Mouse (Mus musculus): ENCODE results near the gene Elane. TPM values are rescaled to one million over a fixed set of nuclear protein-coding genes. Genes with fewer than 3 reads are reported as not detected.

Gene Elane
- polyA plus RNA-seq, 1 experiment from 2014 or later: 0.42 TPM

DNA sequence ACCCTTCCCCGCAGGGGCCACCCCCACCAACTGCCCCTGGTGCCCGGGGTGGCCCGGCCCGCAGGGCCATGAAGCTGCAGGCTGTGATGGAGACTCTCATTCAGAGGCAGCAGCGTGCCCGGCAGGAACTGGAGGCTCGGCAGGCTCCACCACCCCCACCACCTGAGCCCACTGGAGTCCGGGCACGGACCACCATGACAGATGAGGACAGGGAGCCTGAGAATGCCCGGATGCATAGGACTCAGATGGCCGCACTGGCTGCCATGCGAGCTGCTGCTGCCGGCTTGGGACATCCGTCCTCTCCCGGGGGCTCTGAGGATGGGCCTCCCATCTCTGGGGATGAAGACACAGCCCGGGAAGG, 44.8 kb downstream of the Elane start:
- WGBS: 94% methylated on average over 16 of the region's 16 CpGs
- Histone ChIP-seq H3K27ac (replicated peaks in 1 of 2; ENCODE audit: control insufficient read depth in 1 of 2, insufficient read depth in 1 of 2, low read depth in 2 of 2, low read length in 2 of 2) (no peak overlapping the region), H3K4me1 (ENCODE audit: control insufficient read depth in 2 of 2, insufficient read depth in 2 of 2, low read length in 2 of 2) (peaks cover 34 to 58% of the 10 kb centered on the region in 2 experiments), H3K4me2 (ENCODE audit: low read length) (no peak overlapping the region), H3K27me3 (ENCODE audit: control insufficient read depth, insufficient read depth, low read length) (no peaks in the 10 kb centered on the region), H3K9me3 (ENCODE audit: control insufficient read depth, low read length) (no peaks in the 10 kb centered on the region), H3K36me3 (ENCODE audit: control insufficient read depth, insufficient read depth, low read length) (peaks cover 37% of the 10 kb centered on the region), H3K9ac (ENCODE audit: low read length) (no peak overlapping the region), H3K4me3 (ENCODE audit: control insufficient read depth in 1 of 2, insufficient read depth in 1 of 2, low read depth in 1 of 2, low read length in 2 of 2) (no peak overlapping the region)
- ATAC-seq (ENCODE audit: insufficient number of reproducible peaks, insufficient read depth, low FRiP score, low read depth): no peak

DNA sequence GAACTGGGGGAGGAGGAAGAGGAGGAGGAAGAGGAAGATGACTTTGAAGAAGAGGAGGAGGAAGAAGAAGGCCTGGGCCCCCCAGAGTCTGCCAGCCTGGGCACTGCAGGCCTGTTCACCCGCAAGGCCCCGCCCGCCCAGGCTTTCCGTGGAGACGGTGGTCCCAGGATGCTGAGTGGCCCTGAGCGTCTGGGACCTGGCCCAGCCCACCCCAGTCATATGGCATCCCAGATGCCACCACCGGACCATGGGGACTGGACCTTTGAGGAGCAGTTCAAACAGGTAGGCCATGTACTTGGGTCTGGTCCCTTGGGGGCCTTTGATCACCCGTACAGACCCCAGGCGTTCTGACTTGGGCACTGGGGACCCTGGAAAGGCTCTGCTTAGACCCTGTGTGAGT, 45.8 kb downstream of the Elane start:
- no peak for ATAC-seq (ENCODE audit: insufficient number of reproducible peaks, insufficient read depth, low FRiP score, low read depth)
- no peak overlapping the region for H3K4me2 ChIP-seq (ENCODE audit: low read length)
- peaks cover 37% of the 10 kb centered on the region for H3K36me3 ChIP-seq (ENCODE audit: control insufficient read depth, insufficient read depth, low read length)
- no peak overlapping the region for H3K27ac ChIP-seq (replicated peaks in 1 of 2; ENCODE audit: control insufficient read depth in 1 of 2, insufficient read depth in 1 of 2, low read depth in 2 of 2, low read length in 2 of 2)
- H3K9me3 ChIP-seq (ENCODE audit: control insufficient read depth, low read length): no peaks in the 10 kb centered on the region
- no peak overlapping the region for H3K4me3 ChIP-seq (ENCODE audit: control insufficient read depth in 1 of 2, insufficient read depth in 1 of 2, low read depth in 1 of 2, low read length in 2 of 2)
- peak overlapping the region; percentile 13; the same call in 1 of the 2 replicates for H3K9ac ChIP-seq (ENCODE audit: low read length)
- peaks cover 37 to 60% of the 10 kb centered on the region in 2 experiments for H3K4me1 ChIP-seq (ENCODE audit: control insufficient read depth in 2 of 2, insufficient read depth in 2 of 2, low read length in 2 of 2)
- H3K27me3 ChIP-seq (ENCODE audit: control insufficient read depth, insufficient read depth, low read length): no peaks in the 10 kb centered on the region
- WGBS: 83% methylated on average over 9 of the region's 9 CpGs

DNA sequence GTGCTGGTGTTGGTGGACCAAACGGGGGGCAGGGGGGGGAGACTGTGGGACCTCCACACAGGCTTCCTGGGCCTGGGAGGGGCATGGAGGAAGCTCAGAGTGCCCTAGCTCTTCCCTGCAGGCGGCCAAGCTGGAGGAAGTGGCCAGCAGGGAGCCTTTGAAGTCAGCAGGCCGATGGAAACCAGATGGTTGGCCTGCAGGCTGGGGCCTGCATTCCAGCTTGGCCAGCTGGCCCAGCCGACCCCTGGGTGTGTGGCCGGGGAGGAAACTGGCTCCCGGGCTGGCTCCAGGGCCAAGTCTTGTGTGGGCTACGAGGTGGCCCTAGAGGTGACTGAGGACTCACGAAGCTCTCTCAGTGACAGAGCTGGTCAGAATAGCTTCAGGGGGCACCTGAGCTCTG, 46.7 kb downstream of the Elane start:
- H3K4me1 ChIP-seq (ENCODE audit: control insufficient read depth in 2 of 2, insufficient read depth in 2 of 2, low read length in 2 of 2): peaks cover 44 to 70% of the 10 kb centered on the region in 2 experiments
- H3K4me3 ChIP-seq (ENCODE audit: control insufficient read depth in 1 of 2, insufficient read depth in 1 of 2, low read depth in 1 of 2, low read length in 2 of 2): no peak overlapping the region
- H3K27ac ChIP-seq (replicated peaks in 1 of 2; ENCODE audit: control insufficient read depth in 1 of 2, insufficient read depth in 1 of 2, low read depth in 2 of 2, low read length in 2 of 2): peak overlapping the region; percentile 6 to 31; a peak in 2 of 4 replicates
- peak overlapping the region; percentile 13; the same call in 1 of the 2 replicates for H3K9ac ChIP-seq (ENCODE audit: low read length)
- WGBS: 10% methylated on average over 8 of the region's 8 CpGs
- no peaks in the 10 kb centered on the region for H3K27me3 ChIP-seq (ENCODE audit: control insufficient read depth, insufficient read depth, low read length)
- no peaks in the 10 kb centered on the region for H3K9me3 ChIP-seq (ENCODE audit: control insufficient read depth, low read length)
- H3K36me3 ChIP-seq (ENCODE audit: control insufficient read depth, insufficient read depth, low read length): peaks cover 37% of the 10 kb centered on the region
- H3K4me2 ChIP-seq (ENCODE audit: low read length): no peak overlapping the region
- no peak for ATAC-seq (ENCODE audit: insufficient number of reproducible peaks, insufficient read depth, low FRiP score, low read depth)

DNA sequence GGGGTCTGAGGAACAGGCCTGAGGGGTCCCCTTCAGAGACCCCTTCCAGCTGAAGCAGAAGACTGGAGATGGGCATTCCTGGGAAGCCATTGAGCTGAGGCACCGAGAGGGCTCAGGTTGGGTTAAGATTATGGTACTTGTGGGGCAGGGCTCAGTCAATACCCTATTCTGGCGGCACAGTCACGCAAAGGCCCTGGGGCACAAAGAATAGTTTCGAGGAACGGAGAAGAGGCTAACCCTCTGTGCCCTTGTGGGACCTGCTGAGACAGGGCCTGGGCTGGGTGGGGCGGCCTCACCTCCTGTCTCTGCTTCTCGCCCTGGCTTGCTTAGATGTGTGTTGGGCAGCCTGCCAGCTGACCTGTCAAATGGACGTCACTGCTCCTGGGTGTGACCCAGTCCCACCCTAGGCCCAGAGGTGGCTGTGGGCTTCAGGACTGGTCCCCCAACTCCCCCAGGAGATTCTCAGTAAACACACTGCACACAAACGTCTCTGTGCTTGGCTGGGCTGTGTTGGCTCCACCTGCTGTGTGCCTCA, 47.2 kb downstream of the Elane start:
- no peaks in the 10 kb centered on the region for H3K27me3 ChIP-seq (ENCODE audit: control insufficient read depth, insufficient read depth, low read length)
- no peak for ATAC-seq (ENCODE audit: insufficient number of reproducible peaks, insufficient read depth, low FRiP score, low read depth)
- peaks cover 41% of the 10 kb centered on the region for H3K36me3 ChIP-seq (ENCODE audit: control insufficient read depth, insufficient read depth, low read length)
- H3K4me1 ChIP-seq (ENCODE audit: control insufficient read depth in 2 of 2, insufficient read depth in 2 of 2, low read length in 2 of 2): peaks cover 44 to 74% of the 10 kb centered on the region in 2 experiments
- no peak overlapping the region for H3K4me3 ChIP-seq (ENCODE audit: control insufficient read depth in 1 of 2, insufficient read depth in 1 of 2, low read depth in 1 of 2, low read length in 2 of 2)
- peak overlapping the region; percentile 6 to 31; a peak in 2 of 4 replicates for H3K27ac ChIP-seq (replicated peaks in 1 of 2; ENCODE audit: control insufficient read depth in 1 of 2, insufficient read depth in 1 of 2, low read depth in 2 of 2, low read length in 2 of 2)
- WGBS: 50% methylated on average over 9 of the region's 9 CpGs
- H3K9me3 ChIP-seq (ENCODE audit: control insufficient read depth, low read length): no peaks in the 10 kb centered on the region
- peak overlapping the region; percentile 13; the same call in 1 of the 2 replicates for H3K9ac ChIP-seq (ENCODE audit: low read length)
- no peak overlapping the region for H3K4me2 ChIP-seq (ENCODE audit: low read length)

DNA sequence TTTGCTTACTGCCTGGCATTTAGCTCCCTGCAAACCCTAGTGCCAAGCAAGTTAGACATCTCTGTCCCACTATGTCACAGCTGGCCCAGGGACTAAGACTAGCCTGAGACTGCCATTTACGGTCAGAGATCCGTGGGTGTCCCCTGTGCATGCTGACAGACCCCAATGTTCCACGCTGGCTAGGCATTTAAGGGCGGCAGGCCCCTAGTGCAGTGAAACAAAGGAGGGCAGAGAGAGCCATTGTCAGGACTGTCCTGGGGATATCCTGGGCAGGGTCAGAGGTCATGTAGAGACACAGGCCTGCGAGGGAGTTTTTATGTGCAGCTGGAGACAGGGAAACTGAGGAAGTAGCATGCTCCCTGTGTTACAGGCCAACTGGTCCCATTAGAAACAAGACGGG, 47.8 kb downstream of the Elane start:
- WGBS: 77% methylated on average over 6 of the region's 6 CpGs
- no peak overlapping the region for H3K9ac ChIP-seq (ENCODE audit: low read length)
- H3K4me3 ChIP-seq (ENCODE audit: control insufficient read depth in 1 of 2, insufficient read depth in 1 of 2, low read depth in 1 of 2, low read length in 2 of 2): no peak overlapping the region
- H3K27me3 ChIP-seq (ENCODE audit: control insufficient read depth, insufficient read depth, low read length): no peaks in the 10 kb centered on the region
- 0 out of 4 replicates have a peak overlapping the region, but pooled peaks of 1 of the 2 experiments have one; percentile 1 for H3K27ac ChIP-seq (replicated peaks in 1 of 2; ENCODE audit: control insufficient read depth in 1 of 2, insufficient read depth in 1 of 2, low read depth in 2 of 2, low read length in 2 of 2)
- H3K36me3 ChIP-seq (ENCODE audit: control insufficient read depth, insufficient read depth, low read length): peaks cover 41% of the 10 kb centered on the region
- H3K9me3 ChIP-seq (ENCODE audit: control insufficient read depth, low read length): no peaks in the 10 kb centered on the region
- peaks cover 41 to 69% of the 10 kb centered on the region in 2 experiments for H3K4me1 ChIP-seq (ENCODE audit: control insufficient read depth in 2 of 2, insufficient read depth in 2 of 2, low read length in 2 of 2)
- no peak for ATAC-seq (ENCODE audit: insufficient number of reproducible peaks, insufficient read depth, low FRiP score, low read depth)
- H3K4me2 ChIP-seq (ENCODE audit: low read length): 0 out of 2 replicates have a peak overlapping the region, but pooled peaks have one; percentile 18

DNA sequence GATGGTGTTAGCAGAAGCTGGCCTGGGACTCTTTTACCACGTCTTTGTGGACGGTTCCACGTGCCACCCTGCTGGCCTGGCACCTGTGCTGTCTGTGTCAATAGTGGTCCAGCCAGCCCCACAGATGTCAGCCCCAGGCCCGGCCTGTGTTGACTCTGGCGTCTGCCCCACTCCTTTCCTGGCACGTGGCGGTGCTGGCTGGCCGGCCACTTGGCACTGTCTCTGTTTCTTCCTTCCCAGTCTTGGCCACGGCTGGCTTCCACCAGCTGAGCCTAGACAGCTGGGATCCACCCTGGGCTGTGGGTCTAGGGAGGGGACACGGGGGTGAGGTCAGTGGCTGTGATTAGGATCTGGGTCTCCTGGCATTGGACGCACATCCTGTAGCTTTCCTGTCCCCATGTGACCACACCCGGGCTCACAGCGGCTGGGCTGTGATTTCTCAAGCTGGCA, 48.2 kb downstream of the Elane start:
- Histone ChIP-seq H3K9me3 (ENCODE audit: control insufficient read depth, low read length) (no peaks in the 10 kb centered on the region), H3K4me1 (ENCODE audit: control insufficient read depth in 2 of 2, insufficient read depth in 2 of 2, low read length in 2 of 2) (peaks cover 41 to 65% of the 10 kb centered on the region in 2 experiments), H3K9ac (ENCODE audit: low read length) (no peak overlapping the region), H3K36me3 (ENCODE audit: control insufficient read depth, insufficient read depth, low read length) (peaks cover 41% of the 10 kb centered on the region), H3K27me3 (ENCODE audit: control insufficient read depth, insufficient read depth, low read length) (no peaks in the 10 kb centered on the region), H3K27ac (replicated peaks in 1 of 2; ENCODE audit: control insufficient read depth in 1 of 2, insufficient read depth in 1 of 2, low read depth in 2 of 2, low read length in 2 of 2) (0 out of 4 replicates have a peak overlapping the region, but pooled peaks of 1 of the 2 experiments have one; percentile 1), H3K4me2 (ENCODE audit: low read length) (peak overlapping the region; percentile 18; the same call in 1 of the 2 replicates), H3K4me3 (ENCODE audit: control insufficient read depth in 1 of 2, insufficient read depth in 1 of 2, low read depth in 1 of 2, low read length in 2 of 2) (no peak overlapping the region)
- peak; percentile 56 for ATAC-seq (ENCODE audit: insufficient number of reproducible peaks, insufficient read depth, low FRiP score, low read depth)
- 51% methylated on average over 13 of the region's 13 CpGs for WGBS

DNA sequence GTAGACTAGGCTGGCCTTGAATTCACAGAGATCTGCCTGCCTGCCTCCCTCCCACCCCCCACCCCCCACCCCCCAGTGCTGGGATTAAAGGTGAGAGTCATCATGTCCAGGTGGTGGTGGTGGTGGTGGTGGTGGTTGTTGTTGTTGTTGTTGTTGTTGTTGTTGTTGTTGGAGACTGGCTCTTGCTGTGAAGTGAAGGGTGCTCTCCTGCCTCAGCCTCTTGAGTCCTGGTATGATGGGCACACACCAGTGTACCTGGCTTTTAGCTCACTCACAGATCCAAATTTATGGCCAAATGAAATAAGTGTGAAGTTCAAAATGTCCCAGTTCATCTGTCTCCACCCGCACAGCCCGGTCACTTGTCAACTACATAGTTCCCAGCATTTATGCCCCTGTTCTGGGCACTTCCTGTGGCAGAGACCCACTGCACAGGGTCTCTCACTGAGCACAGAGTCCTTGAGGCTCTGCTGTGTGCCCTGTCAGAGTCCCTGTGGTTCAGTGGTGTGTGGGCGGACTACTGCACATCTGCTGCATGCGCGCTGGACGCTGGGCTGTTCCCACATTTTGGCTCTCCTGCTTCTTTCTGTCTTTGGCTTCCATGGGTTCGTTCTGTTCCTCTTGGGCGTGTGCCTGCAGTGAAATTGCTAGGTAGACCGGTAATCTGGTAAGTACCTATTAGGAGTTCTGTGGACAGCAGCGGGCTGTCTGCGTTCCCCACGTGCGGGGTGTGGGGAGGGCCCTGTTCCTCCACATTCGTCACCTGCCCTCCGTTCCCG, 48.9 kb downstream of the Elane start:
- WGBS: 91% methylated on average over 16 of the region's 16 CpGs
- 0 out of 4 replicates have a peak overlapping the region, but pooled peaks of 1 of the 2 experiments have one; percentile 3 for H3K27ac ChIP-seq (replicated peaks in 1 of 2; ENCODE audit: control insufficient read depth in 1 of 2, insufficient read depth in 1 of 2, low read depth in 2 of 2, low read length in 2 of 2)
- peaks cover 41% of the 10 kb centered on the region for H3K36me3 ChIP-seq (ENCODE audit: control insufficient read depth, insufficient read depth, low read length)

More for the DNA sequence above, 48.9 kb downstream of the Elane start:
- ATAC-seq (ENCODE audit: insufficient number of reproducible peaks, insufficient read depth, low FRiP score, low read depth): no peak
- no peaks in the 10 kb centered on the region for H3K9me3 ChIP-seq (ENCODE audit: control insufficient read depth, low read length)
- H3K4me1 ChIP-seq (ENCODE audit: control insufficient read depth in 2 of 2, insufficient read depth in 2 of 2, low read length in 2 of 2): peaks cover 46 to 64% of the 10 kb centered on the region in 2 experiments
- no peak overlapping the region for H3K4me2 ChIP-seq (ENCODE audit: low read length)
- no peaks in the 10 kb centered on the region for H3K27me3 ChIP-seq (ENCODE audit: control insufficient read depth, insufficient read depth, low read length)
- H3K4me3 ChIP-seq (ENCODE audit: control insufficient read depth in 1 of 2, insufficient read depth in 1 of 2, low read depth in 1 of 2, low read length in 2 of 2): no peak overlapping the region
- H3K9ac ChIP-seq (ENCODE audit: low read length): no peak overlapping the region
